Mouse (Mus musculus) forebrain, embryonic 14.5 days (tissue): Measurements from ENCODE around the gene Omt2b. TPM values are rescaled to one million over a fixed set of nuclear protein-coding genes. Genes with fewer than 3 reads are reported as not detected.
"Not testable (repeated sequence)": the region's sequence is repeated elsewhere in the genome, so short reads cannot be mapped to it uniquely, and the experiment has no call there.

ENCODE experiments used
- ATAC-seq: fragments of 200-750 bp; cut with Nextera tagmentation; 2 replicates; pipeline ENCODE4 v1.8.0; 2017; ENCODE audit warnings: mild to moderate bottlenecking, moderate library complexity
- DNase-seq: peaks from one replicate; pipeline ENCODE4 v3.0.0-alpha.2; 2015; ENCODE audit warnings: low spot score
- H3K27ac ChIP-seq: fragments of 300-500 bp; sonication (generic); 2 replicates; pipeline ENCODE4 v1.5.1; 2014; ENCODE audit warnings: low read depth, mild to moderate bottlenecking, control low read depth, low read length, moderate library complexity
- H3K27me3 ChIP-seq: fragments of 300-500 bp; sonication (generic); replicated peaks from 2 replicates; pipeline ENCODE4 v1.6.1; 2014; ENCODE audit warnings: low read length, control low read depth, mixed read lengths; ENCODE audit not compliant: control insufficient read depth, insufficient read depth
- H3K36me3 ChIP-seq: fragments of 300-500 bp; sonication (generic); 2 replicates; pipeline ENCODE4 v1.6.1; 2014; ENCODE audit warnings: low read length, control low read depth; ENCODE audit not compliant: control insufficient read depth, insufficient read depth
- H3K4me1 ChIP-seq: fragments of 300-500 bp; sonication (generic); 2 replicates; pipeline ENCODE4 v1.6.1; 2014; ENCODE audit warnings: antibody characterized with exemption, low read length, control low read depth; ENCODE audit not compliant: control insufficient read depth, insufficient read depth
- H3K4me2 ChIP-seq: fragments of 300-500 bp; sonication (generic); 2 replicates; pipeline ENCODE4 v1.6.1; 2014; ENCODE audit warnings: mild to moderate bottlenecking, control low read depth, low read length
- H3K4me3 ChIP-seq: fragments of 300-500 bp; sonication (generic); 2 replicates; pipeline ENCODE4 v1.5.1; 2014; ENCODE audit warnings: low read depth, low read length, control low read depth
- H3K9ac ChIP-seq: fragments of 300-500 bp; sonication (generic); 2 replicates; pipeline ENCODE4 v1.6.1; 2014; ENCODE audit warnings: mild to moderate bottlenecking, low read length, control low read depth, moderate library complexity
- H3K9me3 ChIP-seq: fragments of 300-500 bp; sonication (generic); replicated peaks from 2 replicates; pipeline ENCODE4 v1.6.1; 2016; ENCODE audit warnings: low read length, control low read depth, mixed read lengths; ENCODE audit not compliant: control insufficient read depth
- WGBS: fragments of 180-500 bp; shearing (Covaris S2); extraction: QIAGEN DNeasy Blood & Tissue Kit; methylation state at CpG from one replicate; pipeline ENCODE4 v1.1.7; 2014; 5-methylcytosine and 5-hydroxymethylcytosine counted together
- polyA plus RNA-seq: library from polyadenylated mRNA; unstranded; fragments of >200 nt; fragmentation: Nextera tagmentation; extraction: Ambion mirVana; gene quantifications from 2 replicates; pipeline ENCODE4 v1.2.1, GENCODE M21; 2014

Gene Omt2b
- polyA plus RNA-seq, 1 experiment from 2014 or later = not detected

- Histone ChIP-seq H3K4me1 (no peaks in the 10 kb centered on the region), H3K4me3 (no peak overlapping the region), H3K4me2 (no peak overlapping the region), H3K9me3 (no peaks in the 10 kb centered on the region), H3K9ac (no peak overlapping the region), H3K27me3 (no peaks in the 10 kb centered on the region), H3K27ac (no peak overlapping the region), H3K36me3 (no peaks in the 10 kb centered on the region)
- no peak for DNase-seq
- WGBS = 79% methylated on average over 6 of the region's 6 CpGs
- ATAC-seq = no peak
Observed at GRCm38 (mm10) chr9:78359750-78360483, 32.5 kb downstream of the Omt2b start.

GRCm38 (mm10) chr9:78360484-78360872, 33.1 kb downstream of the Omt2b start:
- Histone ChIP-seq H3K27me3 (no peaks in the 10 kb centered on the region), H3K27ac (no peak overlapping the region), H3K4me1 (no peaks in the 10 kb centered on the region), H3K4me3 (no peak overlapping the region), H3K4me2 (no peak overlapping the region), H3K36me3 (no peaks in the 10 kb centered on the region), H3K9me3 (no peaks in the 10 kb centered on the region), H3K9ac (no peak overlapping the region)
- 21% methylated on average over 2 of the region's 2 CpGs for WGBS
- ATAC-seq (no peak), DNase-seq (no peak)

- DNase-seq = no peak
- WGBS = 75% methylated on average over 6 of the region's 6 CpGs
- Histone ChIP-seq H3K4me2 (no peak overlapping the region), H3K4me1 (no peaks in the 10 kb centered on the region), H3K36me3 (no peaks in the 10 kb centered on the region), H3K27me3 (no peaks in the 10 kb centered on the region), H3K4me3 (no peak overlapping the region), H3K9me3 (no peaks in the 10 kb centered on the region), H3K9ac (no peak overlapping the region), H3K27ac (no peak overlapping the region)
- ATAC-seq = no peak
Observed at GRCm38 (mm10) chr9:78363374-78363773, 36.0 kb downstream of the Omt2b start.

GRCm38 (mm10) chr9:78364701-78365100, 37.3 kb downstream of the Omt2b start:
- Histone ChIP-seq H3K27me3 (no peaks in the 10 kb centered on the region), H3K27ac (no peak overlapping the region), H3K4me2 (no peak overlapping the region), H3K9me3 (no peaks in the 10 kb centered on the region), H3K36me3 (no peaks in the 10 kb centered on the region), H3K9ac (no peak overlapping the region), H3K4me1 (no peaks in the 10 kb centered on the region), H3K4me3 (no peak overlapping the region)
- DNase-seq = no peak
- 89% methylated on average over 6 of the region's 6 CpGs for WGBS
- ATAC-seq = no peak

GRCm38 (mm10) chr9:78365850-78366544, 38.6 kb downstream of the Omt2b start:
- ATAC-seq (no peak), DNase-seq (no peak)
- Histone ChIP-seq H3K27ac (no peak overlapping the region), H3K4me3 (no peak overlapping the region), H3K9me3 (no peaks in the 10 kb centered on the region), H3K9ac (no peak overlapping the region), H3K27me3 (no peaks in the 10 kb centered on the region), H3K4me2 (no peak overlapping the region), H3K36me3 (no peaks in the 10 kb centered on the region), H3K4me1 (no peaks in the 10 kb centered on the region)
- WGBS = 39% methylated on average over 13 of the region's 13 CpGs

GRCm38 (mm10) chr9:78367959-78368358, 40.6 kb downstream of the Omt2b start, which contains the start of gene Dppa5a:
Dppa5a (minus strand) TSS chr9:78368177.
- not testable (repeated sequence) for H3K4me1 ChIP-seq, H3K27me3 ChIP-seq, H3K36me3 ChIP-seq, DNase-seq, H3K9ac ChIP-seq, H3K27ac ChIP-seq, H3K4me3 ChIP-seq, ATAC-seq, H3K9me3 ChIP-seq, H3K4me2 ChIP-seq
- WGBS = 94% methylated on average over 16 of the region's 16 CpGs

GRCm38 (mm10) chr9:78368671-78369293, 41.4 kb downstream of the Omt2b start:
- no peak overlapping the region for H3K9ac ChIP-seq
- H3K9me3 ChIP-seq = no peaks in the 10 kb centered on the region
- no peak for ATAC-seq
- H3K27ac ChIP-seq = no peak overlapping the region
- 79% methylated on average over 3 of the region's 3 CpGs for WGBS
- H3K4me1 ChIP-seq = no peaks in the 10 kb centered on the region
- no peak for DNase-seq
- no peak overlapping the region for H3K4me3 ChIP-seq
- H3K36me3 ChIP-seq = no peaks in the 10 kb centered on the region
- H3K4me2 ChIP-seq = no peak overlapping the region
- H3K27me3 ChIP-seq = no peaks in the 10 kb centered on the region

GRCm38 (mm10) chr9:78369349-78369748, 42.0 kb downstream of the Omt2b start:
- DNase-seq = no peak

GRCm38 (mm10) chr9:78369786-78370185, 42.4 kb downstream of the Omt2b start:
- no peaks in the 10 kb centered on the region for H3K27me3 ChIP-seq
- no peak for DNase-seq
- ATAC-seq = no peak
- H3K27ac ChIP-seq = no peak overlapping the region
- 92% methylated on average over 7 of the region's 7 CpGs for WGBS
- no peaks in the 10 kb centered on the region for H3K9me3 ChIP-seq
- H3K4me2 ChIP-seq = no peak overlapping the region
- no peaks in the 10 kb centered on the region for H3K4me1 ChIP-seq
- no peaks in the 10 kb centered on the region for H3K36me3 ChIP-seq
- H3K4me3 ChIP-seq = no peak overlapping the region
- no peak overlapping the region for H3K9ac ChIP-seq

More at GRCm38 (mm10) chr9:78369349-78369748, 42.0 kb downstream of the Omt2b start:
- Histone ChIP-seq H3K27ac (no peak overlapping the region), H3K9ac (no peak overlapping the region), H3K4me1 (no peaks in the 10 kb centered on the region), H3K27me3 (no peaks in the 10 kb centered on the region), H3K9me3 (no peaks in the 10 kb centered on the region), H3K4me2 (no peak overlapping the region), H3K36me3 (no peaks in the 10 kb centered on the region), H3K4me3 (no peak overlapping the region)
- WGBS = 91% methylated on average over 2 of the region's 2 CpGs
- no peak for ATAC-seq
